Mouse (Mus musculus) spleen, adult 12 weeks (tissue): ENCODE results near the gene Nab2.
A peak's percentile ranks its signal among the peaks of the same experiment; 100 is the strongest.

ENCODE experiments used
- DNase-seq: peaks from one replicate; pipeline ENCODE4 v3.0.0; 2022; ENCODE audit warnings: low spot score

The Nab2 gene

DNA sequence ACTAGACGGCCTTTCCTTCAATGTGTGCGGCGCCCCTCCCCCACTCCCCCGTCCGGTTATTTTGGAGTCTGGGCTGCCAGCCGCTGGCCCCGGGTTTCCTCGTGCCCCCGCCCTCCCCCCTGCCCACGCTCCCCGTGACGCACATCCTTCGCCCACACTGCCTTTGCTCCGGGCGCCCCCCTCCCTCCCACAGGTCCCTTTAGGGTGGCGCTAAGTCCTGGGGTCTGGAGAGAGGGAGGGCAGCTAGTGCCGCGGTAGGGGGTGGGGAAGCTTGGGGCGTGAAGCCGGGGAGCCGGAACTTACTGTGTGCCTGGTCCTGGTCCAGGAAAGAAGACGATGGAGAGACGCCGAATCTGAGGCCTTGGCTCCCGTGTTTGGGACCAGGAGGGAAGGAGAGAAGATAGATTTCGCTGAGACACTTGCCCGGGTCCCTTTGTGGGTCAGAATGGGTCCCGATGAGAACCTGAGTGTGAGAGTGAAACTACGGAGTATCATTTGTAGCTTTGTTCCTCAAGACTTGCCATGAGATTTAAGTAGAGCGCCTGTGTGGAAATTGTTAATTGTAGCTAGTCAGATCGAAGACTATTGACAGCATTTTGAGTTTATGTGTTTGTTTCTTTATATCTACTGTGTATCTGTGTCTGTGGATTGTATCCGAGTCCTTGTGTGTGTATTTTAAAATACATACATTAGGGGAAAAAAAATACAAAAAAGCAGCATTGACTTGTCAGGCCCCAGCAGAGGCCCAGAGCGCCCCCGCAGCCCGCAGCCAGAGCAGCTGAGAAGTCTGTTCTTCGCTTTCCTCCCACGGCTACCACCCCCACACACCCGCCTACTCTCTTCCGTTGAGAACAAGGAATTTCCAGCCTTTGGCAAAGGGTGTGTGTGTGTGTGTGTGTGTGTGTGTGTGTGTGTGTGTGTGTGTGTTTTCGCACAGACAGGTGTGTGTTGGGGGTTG lies at the start of gene Nab2:
Nab2 (minus strand) TSS at position 476 of the 958 bp plus-strand sequence.
- DNase-seq, result peak; percentile 51

- DNase-seq, result no peak
These were observed 44.4 kb upstream of the Nab2 start for GRCm38 (mm10) chr10:127712736-127713135.

- no peak for DNase-seq
These were observed 42.0 kb upstream of the Nab2 start for GRCm38 (mm10) chr10:127710331-127710730.

- DNase-seq, result no peak
These were observed 40.5 kb upstream of the Nab2 start for GRCm38 (mm10) chr10:127708850-127709370.

- no peak for DNase-seq
These were observed 39.4 kb upstream of the Nab2 start for GRCm38 (mm10) chr10:127707721-127708120.

DNA sequence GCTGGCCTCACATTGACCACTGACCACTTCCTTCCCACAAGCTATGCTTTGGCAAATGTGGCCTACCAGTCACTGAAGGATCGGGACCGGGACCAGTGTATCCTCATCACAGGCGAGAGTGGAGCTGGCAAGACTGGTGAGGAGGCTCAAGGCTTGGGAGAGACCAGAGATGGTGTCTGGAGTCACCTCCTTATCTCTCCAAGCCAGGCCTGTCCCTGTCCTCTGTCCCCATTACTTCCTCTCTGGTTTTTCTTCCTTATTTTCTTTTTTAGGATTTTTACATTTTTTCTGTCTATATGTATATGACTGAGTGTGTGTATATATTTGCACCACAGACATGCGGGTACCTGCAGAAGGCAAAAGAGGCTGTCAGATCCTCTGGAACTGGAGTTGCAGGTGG lies 37.4 kb upstream of the Nab2 start:
- no peak for DNase-seq

DNA sequence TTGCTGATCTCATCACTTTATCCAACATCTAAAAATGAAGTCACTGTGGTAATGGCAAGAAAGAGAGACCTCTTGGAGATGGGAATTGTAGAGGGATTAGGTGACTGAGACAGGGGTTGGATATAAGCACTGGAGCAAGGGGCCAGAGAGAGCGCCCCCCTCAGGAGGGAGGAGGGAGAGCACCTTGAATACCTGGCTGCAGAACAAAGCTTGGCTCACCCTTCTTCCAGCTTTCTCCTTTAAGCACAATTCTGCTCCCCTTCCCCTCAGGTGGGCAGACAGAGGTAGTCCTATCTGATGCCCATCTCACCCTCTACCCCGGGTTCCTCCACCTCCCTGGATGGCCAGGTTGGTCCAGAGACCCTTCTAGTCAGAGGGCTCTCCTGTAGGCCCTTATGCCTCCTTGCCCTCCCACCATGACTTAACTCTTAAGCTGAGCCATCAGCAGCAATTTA lies 36.4 kb upstream of the Nab2 start, which contains the start of gene Myo1a:
Myo1a (plus strand) TSS at position 405 of the 455 bp plus-strand sequence.
- DNase-seq, result no peak

- no peak for DNase-seq
These were observed 35.9 kb upstream of the Nab2 start for GRCm38 (mm10) chr10:127704293-127704692.

DNA sequence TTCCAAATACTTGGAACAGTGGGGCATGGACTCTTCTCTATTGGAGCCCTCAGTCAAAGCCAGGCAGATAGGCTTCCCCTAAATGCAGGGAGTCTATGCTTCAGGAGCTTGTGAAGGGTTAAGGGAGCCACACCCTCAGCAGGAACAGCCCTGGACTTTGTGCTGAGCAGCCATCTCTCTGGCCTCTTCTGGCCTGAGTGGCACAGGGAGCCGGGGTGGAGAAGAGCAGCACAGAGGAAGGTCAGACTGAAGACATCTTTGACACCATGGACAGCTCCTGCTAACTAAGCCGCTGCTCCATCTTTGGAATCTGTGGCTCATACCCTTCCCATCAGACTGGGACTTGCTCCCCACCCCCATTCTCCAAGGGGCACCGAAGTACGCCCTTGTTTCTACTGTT lies 34.9 kb upstream of the Nab2 start:
- DNase-seq, result no peak

DNA sequence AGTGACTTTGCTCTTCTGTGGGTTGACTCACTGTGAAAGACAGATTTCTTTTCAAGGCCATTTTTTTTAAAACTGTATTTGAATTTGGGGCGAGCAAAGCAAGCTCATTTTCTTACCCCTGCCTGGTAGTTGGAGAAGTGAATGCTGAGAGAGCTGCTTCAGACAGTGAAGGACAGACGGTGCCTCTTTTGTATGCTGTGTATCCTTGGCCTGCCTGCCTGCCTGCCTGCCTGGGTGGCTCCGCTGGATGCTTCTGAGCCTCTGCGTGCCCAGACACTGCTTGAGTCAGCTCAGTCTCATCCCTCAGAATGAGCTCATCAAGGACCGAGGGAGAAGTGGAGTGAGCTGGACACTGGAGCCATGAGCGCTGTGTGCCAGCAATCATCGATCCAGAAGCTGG lies 30.6 kb upstream of the Nab2 start:
- no peak for DNase-seq

DNA sequence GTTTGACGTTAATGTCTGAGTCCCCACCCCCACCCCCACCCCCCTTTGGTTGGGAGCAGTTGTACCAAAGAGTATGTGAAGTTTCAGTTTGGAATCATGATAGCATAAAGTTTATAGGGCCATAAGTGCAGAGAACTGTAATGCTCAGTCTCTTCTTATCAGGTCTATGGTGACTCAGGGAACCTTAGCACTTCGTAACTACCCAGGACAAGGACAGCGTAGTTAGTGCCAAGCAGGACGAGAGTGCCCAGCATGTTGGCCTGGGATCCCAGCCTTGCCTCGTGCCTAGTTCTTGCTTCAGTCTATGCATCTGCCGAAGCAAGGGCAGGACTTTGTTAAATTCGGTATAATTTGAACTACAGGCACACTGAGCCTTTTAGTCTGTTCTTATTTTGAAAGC lies 27.4 kb upstream of the Nab2 start:
- DNase-seq, result no peak

GRCm38 (mm10) chr10:127694636-127695035 lies 26.3 kb upstream of the Nab2 start:
- no peak for DNase-seq

DNA sequence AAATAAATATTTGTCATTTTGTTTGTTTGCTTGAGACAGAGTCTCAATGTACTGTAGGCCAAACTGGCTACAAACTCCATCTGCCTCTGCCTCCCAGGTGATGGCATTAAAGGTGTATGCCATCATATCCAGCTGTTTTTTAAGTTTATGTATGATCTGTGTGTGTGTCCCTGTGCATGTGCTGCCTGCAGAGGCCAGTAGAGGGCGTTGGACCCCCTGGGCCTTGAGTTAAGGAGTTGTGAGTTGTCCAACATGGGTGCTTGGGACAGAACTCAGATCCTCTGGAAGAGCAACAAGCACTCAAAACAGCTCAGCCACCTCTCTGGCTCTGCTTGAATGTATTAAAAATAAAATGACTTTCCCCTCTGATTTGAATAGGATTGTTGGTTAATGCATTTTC lies 22.7 kb upstream of the Nab2 start:
- DNase-seq, result no peak

DNA sequence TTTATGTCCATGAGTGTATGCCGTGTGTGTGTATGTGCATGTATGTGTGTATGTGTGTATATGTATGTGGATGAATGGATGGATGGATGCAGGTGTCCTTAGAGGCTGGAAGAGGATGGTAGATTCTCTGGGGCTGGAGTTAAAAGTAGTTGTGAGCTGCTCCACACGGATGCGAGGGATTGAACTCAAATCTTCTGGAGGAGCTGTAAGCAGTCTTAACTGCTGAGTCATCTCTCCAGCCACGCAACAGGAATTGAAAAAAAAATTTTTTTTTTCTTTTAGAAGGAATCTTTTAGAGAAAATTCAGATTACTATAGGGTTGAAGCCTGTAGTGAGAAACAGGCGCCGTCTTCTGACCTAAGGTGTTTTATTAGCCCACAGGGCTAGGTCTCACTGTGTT lies 14.5 kb upstream of the Nab2 start:
- no peak for DNase-seq

GRCm38 (mm10) chr10:127679881-127680280 lies 11.5 kb upstream of the Nab2 start:
- no peak for DNase-seq

DNA sequence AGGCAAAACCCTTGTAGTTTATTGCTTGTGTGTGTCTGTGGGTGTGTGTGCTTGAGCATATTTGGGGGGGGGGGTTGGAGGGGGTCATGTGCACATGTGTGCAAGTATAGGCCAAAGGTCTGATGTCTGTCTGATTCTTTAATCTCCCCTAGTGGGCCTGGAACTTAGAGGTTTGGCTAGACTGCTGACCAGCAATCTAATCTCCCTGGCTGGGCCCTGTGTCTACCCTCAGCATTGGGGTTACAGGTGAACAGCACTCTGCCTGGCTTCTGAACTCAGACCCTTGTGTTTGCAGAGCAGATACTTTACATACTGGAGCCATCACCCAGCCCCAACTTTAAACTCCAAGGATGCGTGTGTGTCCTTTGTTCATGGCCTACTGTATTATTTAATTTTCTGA lies 10.8 kb upstream of the Nab2 start:
- DNase-seq, result no peak

DNA sequence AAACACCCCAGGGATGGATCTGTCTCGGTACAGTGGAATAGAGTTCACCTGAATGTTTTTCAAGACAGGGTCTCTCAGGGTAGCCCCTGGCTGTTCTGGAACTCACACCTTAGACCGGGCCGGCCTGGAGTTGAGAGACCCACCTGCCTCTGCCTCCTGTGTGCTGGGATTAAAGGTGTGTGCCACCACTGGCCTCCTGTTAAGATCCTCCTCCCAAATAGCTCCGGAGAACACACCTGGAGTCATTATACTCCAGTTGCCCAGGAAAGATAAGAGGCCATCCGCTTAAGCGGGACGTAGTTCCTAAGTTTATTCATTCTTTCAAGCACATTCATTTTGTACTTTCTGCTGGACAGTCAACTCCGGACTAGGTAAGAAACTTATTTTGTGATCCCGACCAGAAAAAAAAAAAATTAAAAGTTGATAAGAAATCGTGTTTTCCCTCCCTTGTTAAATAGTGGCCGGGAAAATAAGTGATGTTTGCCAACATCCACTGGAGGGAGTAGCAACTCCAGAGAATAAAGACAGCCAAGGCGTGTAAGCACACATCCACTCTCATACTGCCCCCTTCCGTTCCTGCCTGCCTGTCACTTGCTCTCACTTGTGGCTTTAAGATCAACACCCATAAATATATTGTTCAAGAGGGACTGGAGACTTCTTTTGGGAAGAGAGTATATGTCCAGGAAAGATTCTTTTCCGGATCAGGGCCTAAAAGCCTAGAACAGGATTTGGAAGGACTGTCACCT lies 9.4 kb upstream of the Nab2 start:
- peak; percentile 61 for DNase-seq

DNA sequence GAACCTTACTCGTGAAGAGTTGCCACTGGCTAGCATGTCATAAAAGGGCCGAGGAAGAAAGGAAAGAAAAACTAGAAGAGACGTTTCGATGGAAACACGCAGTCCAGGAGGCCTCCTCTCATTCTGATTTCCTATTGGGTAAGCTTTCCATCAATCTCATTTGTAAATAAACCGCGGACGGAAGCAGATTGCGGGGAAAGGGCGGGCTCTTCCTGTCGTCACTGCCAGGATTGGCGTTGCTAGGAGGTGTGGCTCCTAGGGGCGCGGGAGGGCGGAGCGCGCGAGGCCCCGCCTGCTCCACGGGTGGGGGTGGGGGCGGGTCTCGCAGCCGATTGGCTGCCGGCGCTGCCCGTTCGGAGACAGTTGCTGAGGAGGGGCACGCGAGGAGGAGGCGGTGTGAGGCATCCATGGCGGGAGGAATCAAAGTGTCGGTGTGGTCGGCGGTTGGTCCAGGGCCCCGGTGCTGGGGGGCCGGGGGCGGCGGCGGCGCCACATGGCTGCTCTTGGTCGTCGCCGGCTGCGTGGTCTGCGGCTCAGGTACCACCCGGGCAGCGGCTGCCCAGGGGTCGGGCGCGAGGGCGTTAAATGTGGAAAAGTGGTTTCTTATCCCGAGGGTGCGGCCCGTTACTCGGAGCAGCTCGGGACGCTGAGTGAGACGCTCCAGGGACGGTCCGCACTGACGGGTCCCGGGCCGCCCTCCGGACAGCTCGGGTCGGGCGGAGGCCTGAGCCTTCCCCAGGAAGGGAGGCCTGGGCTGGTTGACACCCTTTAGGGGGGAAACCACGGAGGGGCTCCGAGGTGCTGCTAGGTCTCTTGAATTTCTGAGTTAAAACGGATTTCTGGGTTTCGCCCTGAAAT lies 8.6 kb upstream of the Nab2 start:
- peak; percentile 80 for DNase-seq

GRCm38 (mm10) chr10:127675859-127676398 lies 7.6 kb upstream of the Nab2 start:
- DNase-seq, result no peak

- DNase-seq, result peak; percentile 68
These were observed 6.6 kb upstream of the Nab2 start for GRCm38 (mm10) chr10:127674794-127675522.
